Mouse (Mus musculus) megakaryocyte progenitor cell, adult 5-6 weeks (primary cell): Measurements from ENCODE around the gene Gm49368. TPM values are rescaled to one million over a fixed set of nuclear protein-coding genes. Genes with fewer than 3 reads are reported as not detected.

ENCODE experiments used
- ATAC-seq: replicated peaks from 2 replicates; pipeline ENCODE4 v1.8.0; 2016; ENCODE audit warnings: mild to moderate bottlenecking, moderate TSS enrichment, inconsistent platforms; ENCODE audit not compliant: poor library complexity
- total RNA-seq, 2 experiments: library from RNA; stranded (forward) in 1 of 2; stranded (reverse) in 1 of 2; fragments of 157-497, 149-512 nt in 1 of 2; fragments of 200-1000 nt in 1 of 2; gene quantifications; 2 replicates each; pipeline versions ENCODE4 v1.2.3 to v1.2.4; 2015 to 2017

The Gm49368 gene
- total RNA-seq, 2 experiments from 2014 or later = not detected

DNA sequence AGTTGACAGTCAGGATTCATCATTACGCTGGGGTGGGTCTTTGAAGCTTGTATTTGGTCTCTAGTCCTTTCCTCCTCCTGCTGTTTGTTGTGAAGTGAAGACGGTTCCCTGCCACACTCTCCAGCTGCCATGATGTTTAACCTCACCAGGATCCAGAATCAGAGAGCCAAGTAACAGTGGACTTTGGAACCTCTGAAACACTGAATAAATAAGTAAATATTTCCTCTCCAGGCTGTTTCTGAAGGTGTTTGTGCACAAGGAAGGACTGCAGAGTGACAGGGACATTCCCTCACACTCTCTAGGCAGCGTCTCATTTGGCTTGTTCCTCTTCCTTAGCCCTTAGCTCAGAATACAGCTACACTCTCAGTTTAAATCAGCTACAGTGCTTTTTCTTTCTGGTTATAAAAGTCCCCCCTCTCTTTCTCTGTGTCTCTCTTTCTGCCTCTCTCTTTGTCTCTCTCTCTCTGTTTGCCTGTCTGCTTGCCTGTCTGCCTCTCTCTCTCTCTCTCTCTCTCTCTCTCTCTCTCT, 5.5 kb upstream of the Gm49368 start:
- no peak for ATAC-seq

DNA sequence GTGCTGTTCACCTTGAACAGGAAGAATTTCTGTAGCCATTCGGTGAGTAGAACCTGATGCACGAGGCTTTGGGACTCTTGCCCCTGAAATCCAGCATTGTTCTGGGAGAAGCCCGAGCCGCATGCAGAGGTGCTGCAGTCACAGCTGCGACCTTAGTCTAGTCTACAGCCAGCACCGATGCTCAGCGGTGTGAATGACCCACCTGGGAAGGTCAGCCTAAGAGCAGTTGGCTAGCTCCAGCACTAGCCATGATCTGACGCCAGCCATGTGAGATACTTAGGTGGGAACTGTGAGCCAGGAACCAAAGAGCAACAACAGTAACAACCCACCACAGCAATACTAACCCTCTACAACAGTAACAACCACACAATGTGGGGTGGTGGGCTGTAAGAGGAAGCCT, 4.6 kb upstream of the Gm49368 start:
- ATAC-seq = no peak

- ATAC-seq = peak; percentile 36
These were observed 3.9 kb upstream of the Gm49368 start for GRCm38 (mm10) chr7:128058576-128058975.

DNA sequence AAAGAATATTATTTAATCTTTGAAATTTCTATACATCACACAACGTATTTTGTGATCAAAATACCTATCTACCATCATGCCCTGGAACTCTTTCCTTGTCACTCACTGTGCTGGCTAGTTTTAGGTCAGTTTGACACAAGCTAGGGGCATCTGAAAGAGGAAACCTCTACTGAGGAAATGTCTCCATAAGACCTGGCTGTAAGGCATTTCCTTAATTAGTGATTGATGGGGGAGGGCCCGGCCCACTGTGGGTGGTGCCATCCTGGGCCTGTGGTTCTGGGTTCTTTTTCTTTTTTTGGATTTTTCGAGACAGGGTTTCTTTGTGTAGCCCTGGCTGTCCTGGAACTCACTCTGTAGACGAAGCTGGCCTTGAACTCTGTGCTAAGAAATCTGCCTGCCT, 3.4 kb upstream of the Gm49368 start:
- ATAC-seq = peak; percentile 27; the same call in 1 of the 2 replicates

GRCm38 (mm10) chr7:128063211-128063781, 813 bp downstream of the Gm49368 start:
- peak; percentile 66 for ATAC-seq

- ATAC-seq = peak; percentile 71
These were observed 3.1 kb downstream of the Gm49368 start for GRCm38 (mm10) chr7:128065547-128065946.

- ATAC-seq = peak; percentile 42; the same call in 1 of the 2 replicates
These were observed 5.4 kb downstream of the Gm49368 start for GRCm38 (mm10) chr7:128067847-128068246.

DNA sequence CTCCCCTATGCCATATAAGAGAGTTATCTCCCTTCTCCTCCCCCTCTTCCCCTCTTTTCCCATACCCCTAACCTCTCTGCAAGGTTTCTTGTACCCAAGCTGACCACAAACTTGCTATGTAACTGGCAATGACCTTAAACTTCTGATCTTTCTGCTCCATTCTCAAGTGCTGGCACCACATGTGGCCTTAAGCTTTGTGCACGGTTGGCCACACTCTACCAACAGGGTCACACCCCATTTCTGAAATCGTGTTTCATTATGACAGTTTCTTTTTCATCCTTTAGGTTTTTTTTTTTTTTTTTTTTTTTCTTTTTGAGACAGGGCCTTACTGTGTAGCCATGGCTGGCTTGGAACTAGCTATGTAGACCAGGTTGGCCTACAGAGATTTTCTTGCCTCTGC, 7.4 kb downstream of the Gm49368 start:
- no peak for ATAC-seq

DNA sequence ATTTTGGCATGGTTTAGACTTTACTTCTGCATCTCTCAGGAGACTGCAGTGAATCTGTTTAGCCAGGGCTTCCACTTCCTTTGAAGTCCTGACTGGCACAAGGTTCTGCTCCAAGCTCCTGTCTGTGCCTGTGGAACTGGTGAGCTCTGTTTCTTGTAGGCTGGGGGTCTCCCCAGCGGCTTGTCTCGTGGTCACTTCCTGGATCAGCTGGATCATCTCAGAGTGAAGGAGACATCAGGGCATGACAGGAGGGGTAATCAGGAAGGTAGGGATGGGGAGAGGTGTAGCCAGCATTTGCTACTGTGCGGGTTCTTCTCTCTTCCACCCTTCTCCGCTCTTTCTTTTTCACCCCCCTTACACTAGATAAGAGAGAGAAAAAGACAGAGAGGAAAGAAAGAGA, 9.3 kb downstream of the Gm49368 start:
- no peak for ATAC-seq

GRCm38 (mm10) chr7:128080012-128080411, 17.5 kb downstream of the Gm49368 start:
- no peak for ATAC-seq

DNA sequence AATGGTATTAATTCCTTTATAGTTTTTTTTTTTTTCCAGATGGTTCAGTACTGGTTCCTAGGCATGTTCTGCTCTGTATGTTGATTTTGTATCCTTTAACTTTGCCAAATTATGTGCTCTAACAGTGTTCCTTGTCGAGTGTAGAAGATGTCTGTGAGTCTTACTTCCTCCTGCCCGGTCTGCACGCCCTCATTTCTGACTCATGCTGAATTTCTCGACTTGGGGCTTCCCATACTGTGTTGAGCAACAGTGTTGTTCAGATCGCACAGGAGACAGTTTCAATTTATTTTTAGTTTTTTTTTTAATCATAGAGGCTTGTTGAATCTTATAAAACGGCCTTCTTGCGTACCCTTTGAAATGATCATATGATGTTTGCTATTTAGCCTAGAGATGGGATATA, 26.7 kb downstream of the Gm49368 start:
- ATAC-seq = peak; percentile 90

GRCm38 (mm10) chr7:128098135-128098534, 35.7 kb downstream of the Gm49368 start:
- ATAC-seq = no peak

- ATAC-seq = no peak
These were observed 38.4 kb downstream of the Gm49368 start for GRCm38 (mm10) chr7:128100742-128101357.

- peak; percentile 55 for ATAC-seq
These were observed 42.8 kb downstream of the Gm49368 start for GRCm38 (mm10) chr7:128105246-128105645.

GRCm38 (mm10) chr7:128107462-128107861, 45.0 kb downstream of the Gm49368 start:
- no peak for ATAC-seq

DNA sequence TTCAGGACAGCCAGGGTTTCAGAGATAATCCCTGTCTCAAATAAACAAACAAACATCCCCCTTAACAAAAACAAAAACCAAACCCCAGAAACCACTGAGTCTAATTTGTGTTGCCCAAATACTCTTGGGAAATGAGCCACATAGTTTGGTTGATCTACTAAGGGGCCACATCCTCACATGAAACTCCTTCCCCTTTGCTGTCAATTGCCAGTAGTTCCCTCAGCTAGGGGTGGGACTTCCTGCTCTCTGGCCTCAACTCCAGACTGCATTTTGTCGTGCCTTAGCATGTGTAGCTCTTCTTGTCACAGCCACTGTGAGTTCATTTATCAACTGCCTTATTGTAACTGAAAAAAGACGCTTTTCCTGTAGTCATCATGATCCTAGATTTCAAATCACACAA, 47.8 kb downstream of the Gm49368 start:
- peak; percentile 72 for ATAC-seq

- no peak for ATAC-seq
These were observed 49.6 kb downstream of the Gm49368 start for GRCm38 (mm10) chr7:128112131-128112530.

- no peak for ATAC-seq
These were observed 52.1 kb downstream of the Gm49368 start for GRCm38 (mm10) chr7:128114371-128115105.

DNA sequence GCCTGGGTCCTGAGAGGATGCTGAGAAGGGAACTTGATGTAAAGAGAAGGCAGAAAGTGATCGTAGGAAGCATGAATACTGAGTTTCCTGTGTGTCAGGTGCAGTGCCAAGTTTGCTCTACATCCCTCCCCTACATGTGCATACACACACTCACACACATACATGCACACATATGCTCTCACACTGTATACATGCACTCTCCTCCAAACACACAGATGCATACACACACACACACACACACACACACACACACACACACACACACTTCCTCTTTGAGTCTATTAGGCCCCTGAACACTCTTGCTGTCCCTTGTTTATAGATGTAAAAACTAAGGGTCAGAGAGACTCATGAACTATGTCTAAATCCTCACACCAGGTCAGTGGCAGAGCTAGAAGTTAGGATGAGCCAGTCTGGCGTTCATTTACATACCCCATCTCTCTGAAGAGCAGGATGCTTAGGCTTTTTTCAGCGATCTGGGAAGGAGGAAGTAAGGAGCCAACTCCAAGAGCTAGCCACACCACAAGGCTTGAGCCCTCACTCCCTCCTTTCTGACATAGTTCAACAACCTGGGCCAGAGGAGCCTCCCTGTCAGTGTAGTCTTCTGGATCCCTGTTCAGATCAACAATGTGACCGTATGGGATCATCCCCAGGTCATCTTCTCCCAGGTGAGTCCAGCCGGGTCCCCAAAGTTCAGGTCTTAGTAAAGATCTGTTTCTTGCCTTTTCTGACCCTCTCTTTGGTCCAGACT, 52.9 kb downstream of the Gm49368 start:
- peak; percentile 60 for ATAC-seq

DNA sequence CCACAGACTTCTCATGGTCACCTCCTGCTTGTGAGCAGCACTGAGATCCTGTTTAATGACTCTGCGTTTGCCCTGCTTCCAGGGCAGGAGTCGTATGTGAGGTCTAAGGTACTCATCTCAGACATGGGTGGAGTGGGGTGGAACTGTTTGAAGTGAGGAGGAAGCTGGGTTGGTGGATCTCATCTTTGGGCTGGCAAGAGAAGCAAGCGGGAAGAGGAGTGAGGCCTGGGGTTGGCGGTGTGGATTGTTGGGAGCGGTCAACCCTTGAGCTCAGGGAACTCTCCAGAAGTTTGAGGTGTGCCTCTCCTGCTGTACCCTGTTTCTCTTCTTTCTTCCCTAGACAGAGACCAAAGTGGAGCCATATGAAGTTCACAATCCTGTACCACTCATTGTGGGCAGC, 53.9 kb downstream of the Gm49368 start:
- ATAC-seq = no peak
